Mouse (Mus musculus): ENCODE data around the gene Wdr3. TPM values are rescaled to one million over a fixed set of nuclear protein-coding genes. Genes with fewer than 3 reads are reported as not detected.
A peak's percentile ranks its signal among the peaks of the same experiment; 100 is the strongest.

Gene Wdr3
- polyA plus RNA-seq (2014; fragmentation: Nextera tagmentation; extraction: Ambion mirVana), result 57.5 and 60.4 TPM in 2 replicates

- H3K36me3 ChIP-seq (ENCODE audit: control insufficient read depth, insufficient read depth, low read length), result peaks cover 5% of the 10 kb centered on the region
- peak within 1 kb of the TSS; percentile 75 for H3K9ac ChIP-seq (ENCODE audit: low read length)
- ATAC-seq (ENCODE audit: insufficient read depth, low FRiP score, low TSS enrichment), result peak; percentile 99
- peaks cover 3% of the 10 kb centered on the region; the same call in 1 of the 2 replicates for H3K4me1 ChIP-seq (ENCODE audit: control insufficient read depth, insufficient read depth, low read length)
- H3K9me3 ChIP-seq (ENCODE audit: control insufficient read depth, low read length), result no peaks in the 10 kb centered on the region
- peak; percentile 94 for DNase-seq (ENCODE audit: low spot score)
- H3K27ac ChIP-seq (ENCODE audit: low read depth, low read length), result peak within 1 kb of the TSS; percentile 75
- H3K4me2 ChIP-seq (ENCODE audit: low read depth), result peak within 1 kb of the TSS; percentile 71
- under 1% methylated on average over 54 of the region's 55 CpGs for WGBS
- H3K27me3 ChIP-seq (ENCODE audit: control insufficient read depth, insufficient read depth, low read length), result no peaks in the 10 kb centered on the region
- H3K4me3 ChIP-seq (ENCODE audit: low read depth, low read length), result peak within 1 kb of the TSS; percentile 76
Observed at GRCm38 (mm10) chr3:100162315-100163105, at the start of gene Wdr3, which contains the start of gene Gdap2. Gene Wdr3, minus strand, starts transcription at chr3:100162407. Gene Gdap2, plus strand, starts transcription at chr3:100162381.

GRCm38 (mm10) chr3:100206973-100207372 is 44.8 kb upstream of the Wdr3 start:
- ATAC-seq (ENCODE audit: insufficient read depth, low FRiP score, low TSS enrichment) (no peak), DNase-seq (ENCODE audit: low spot score) (no peak)
- H3K27me3 ChIP-seq (ENCODE audit: control insufficient read depth, insufficient read depth, low read length), result no peaks in the 10 kb centered on the region
- no peaks in the 10 kb centered on the region for H3K9me3 ChIP-seq (ENCODE audit: control insufficient read depth, low read length)
- no peaks in the 10 kb centered on the region for H3K4me1 ChIP-seq (ENCODE audit: control insufficient read depth, insufficient read depth, low read length)
- H3K36me3 ChIP-seq (ENCODE audit: control insufficient read depth, insufficient read depth, low read length), result peaks cover 2% of the 10 kb centered on the region
- no peak overlapping the region for H3K27ac ChIP-seq (ENCODE audit: low read depth, low read length)
- no peak overlapping the region for H3K9ac ChIP-seq (ENCODE audit: low read length)
- no peak overlapping the region for H3K4me3 ChIP-seq (ENCODE audit: low read depth, low read length)
- H3K4me2 ChIP-seq (ENCODE audit: low read depth), result no peak overlapping the region
- WGBS, result 71% methylated on average over 1 of the region's 1 CpGs

- H3K4me1 ChIP-seq (ENCODE audit: control insufficient read depth, insufficient read depth, low read length), result no peaks in the 10 kb centered on the region
- no peak for DNase-seq (ENCODE audit: low spot score)
- no peaks in the 10 kb centered on the region for H3K9me3 ChIP-seq (ENCODE audit: control insufficient read depth, low read length)
- peaks cover 2% of the 10 kb centered on the region for H3K36me3 ChIP-seq (ENCODE audit: control insufficient read depth, insufficient read depth, low read length)
- no peak overlapping the region for H3K4me3 ChIP-seq (ENCODE audit: low read depth, low read length)
- ATAC-seq (ENCODE audit: insufficient read depth, low FRiP score, low TSS enrichment), result no peak
- no peak overlapping the region for H3K9ac ChIP-seq (ENCODE audit: low read length)
- 97% methylated on average over 7 of the region's 7 CpGs for WGBS
- no peak overlapping the region for H3K27ac ChIP-seq (ENCODE audit: low read depth, low read length)
- no peak overlapping the region for H3K4me2 ChIP-seq (ENCODE audit: low read depth)
- H3K27me3 ChIP-seq (ENCODE audit: control insufficient read depth, insufficient read depth, low read length), result no peaks in the 10 kb centered on the region
Observed at GRCm38 (mm10) chr3:100201554-100201953, 39.3 kb upstream of the Wdr3 start.

- no peak for DNase-seq (ENCODE audit: low spot score)
- 36% methylated on average over 5 of the region's 5 CpGs for WGBS
Observed at GRCm38 (mm10) chr3:100194210-100194609, 32.0 kb upstream of the Wdr3 start.

GRCm38 (mm10) chr3:100189861-100190260 is 27.7 kb upstream of the Wdr3 start:
- Histone ChIP-seq H3K4me3 (ENCODE audit: low read depth, low read length) (no peak overlapping the region), H3K27ac (ENCODE audit: low read depth, low read length) (no peak overlapping the region), H3K36me3 (ENCODE audit: control insufficient read depth, insufficient read depth, low read length) (no peaks in the 10 kb centered on the region), H3K9me3 (ENCODE audit: control insufficient read depth, low read length) (no peaks in the 10 kb centered on the region), H3K4me1 (ENCODE audit: control insufficient read depth, insufficient read depth, low read length) (no peaks in the 10 kb centered on the region), H3K9ac (ENCODE audit: low read length) (no peak overlapping the region), H3K4me2 (ENCODE audit: low read depth) (no peak overlapping the region), H3K27me3 (ENCODE audit: control insufficient read depth, insufficient read depth, low read length) (no peaks in the 10 kb centered on the region)
- no peak for DNase-seq (ENCODE audit: low spot score)
- WGBS, result 85% methylated on average over 11 of the region's 11 CpGs
- 0 out of 2 replicates have a peak, but pooled peaks have one; percentile 25 for ATAC-seq (ENCODE audit: insufficient read depth, low FRiP score, low TSS enrichment)

More at GRCm38 (mm10) chr3:100194210-100194609, 32.0 kb upstream of the Wdr3 start:
- H3K36me3 ChIP-seq (ENCODE audit: control insufficient read depth, insufficient read depth, low read length), result no peaks in the 10 kb centered on the region
- no peak overlapping the region for H3K4me2 ChIP-seq (ENCODE audit: low read depth)
- no peak overlapping the region for H3K27ac ChIP-seq (ENCODE audit: low read depth, low read length)
- no peaks in the 10 kb centered on the region for H3K27me3 ChIP-seq (ENCODE audit: control insufficient read depth, insufficient read depth, low read length)
- no peak overlapping the region for H3K9ac ChIP-seq (ENCODE audit: low read length)
- H3K4me1 ChIP-seq (ENCODE audit: control insufficient read depth, insufficient read depth, low read length), result no peaks in the 10 kb centered on the region
- ATAC-seq (ENCODE audit: insufficient read depth, low FRiP score, low TSS enrichment), result no peak
- no peaks in the 10 kb centered on the region for H3K9me3 ChIP-seq (ENCODE audit: control insufficient read depth, low read length)
- H3K4me3 ChIP-seq (ENCODE audit: low read depth, low read length), result no peak overlapping the region

GRCm38 (mm10) chr3:100189444-100189843 is 27.2 kb upstream of the Wdr3 start:
- Histone ChIP-seq H3K4me3 (ENCODE audit: low read depth, low read length) (no peak overlapping the region), H3K4me2 (ENCODE audit: low read depth) (no peak overlapping the region), H3K9me3 (ENCODE audit: control insufficient read depth, low read length) (no peaks in the 10 kb centered on the region), H3K4me1 (ENCODE audit: control insufficient read depth, insufficient read depth, low read length) (no peaks in the 10 kb centered on the region), H3K27me3 (ENCODE audit: control insufficient read depth, insufficient read depth, low read length) (no peaks in the 10 kb centered on the region), H3K36me3 (ENCODE audit: control insufficient read depth, insufficient read depth, low read length) (no peaks in the 10 kb centered on the region), H3K27ac (ENCODE audit: low read depth, low read length) (no peak overlapping the region), H3K9ac (ENCODE audit: low read length) (no peak overlapping the region)
- ATAC-seq (ENCODE audit: insufficient read depth, low FRiP score, low TSS enrichment) (peak; percentile 80; the same call in 1 of the 2 replicates), DNase-seq (ENCODE audit: low spot score) (peak; percentile 60)
- 66% methylated on average over 1 of the region's 1 CpGs for WGBS

GRCm38 (mm10) chr3:100180471-100180870 is 18.3 kb upstream of the Wdr3 start:
- no peak for DNase-seq (ENCODE audit: low spot score)
- 89% methylated on average over 3 of the region's 3 CpGs for WGBS
- Histone ChIP-seq H3K9me3 (ENCODE audit: control insufficient read depth, low read length) (no peaks in the 10 kb centered on the region), H3K4me2 (ENCODE audit: low read depth) (no peak overlapping the region), H3K9ac (ENCODE audit: low read length) (no peak overlapping the region), H3K4me3 (ENCODE audit: low read depth, low read length) (no peak overlapping the region), H3K36me3 (ENCODE audit: control insufficient read depth, insufficient read depth, low read length) (no peaks in the 10 kb centered on the region; the same call in 1 of the 2 replicates), H3K27ac (ENCODE audit: low read depth, low read length) (no peak overlapping the region), H3K27me3 (ENCODE audit: control insufficient read depth, insufficient read depth, low read length) (no peaks in the 10 kb centered on the region), H3K4me1 (ENCODE audit: control insufficient read depth, insufficient read depth, low read length) (no peaks in the 10 kb centered on the region)
- no peak for ATAC-seq (ENCODE audit: insufficient read depth, low FRiP score, low TSS enrichment)

- Histone ChIP-seq H3K4me2 (ENCODE audit: low read depth) (no peak overlapping the region), H3K4me3 (ENCODE audit: low read depth, low read length) (no peak overlapping the region), H3K36me3 (ENCODE audit: control insufficient read depth, insufficient read depth, low read length) (no peaks in the 10 kb centered on the region; the same call in 1 of the 2 replicates), H3K4me1 (ENCODE audit: control insufficient read depth, insufficient read depth, low read length) (no peaks in the 10 kb centered on the region), H3K27ac (ENCODE audit: low read depth, low read length) (no peak overlapping the region), H3K9me3 (ENCODE audit: control insufficient read depth, low read length) (no peaks in the 10 kb centered on the region), H3K27me3 (ENCODE audit: control insufficient read depth, insufficient read depth, low read length) (no peaks in the 10 kb centered on the region), H3K9ac (ENCODE audit: low read length) (no peak overlapping the region)
- DNase-seq (ENCODE audit: low spot score) (no peak), ATAC-seq (ENCODE audit: insufficient read depth, low FRiP score, low TSS enrichment) (no peak)
- WGBS, result 92% methylated on average over 2 of the region's 2 CpGs
Observed at GRCm38 (mm10) chr3:100176031-100176430, 13.8 kb upstream of the Wdr3 start.

- no peak overlapping the region for H3K4me2 ChIP-seq (ENCODE audit: low read depth)
- no peak overlapping the region for H3K27ac ChIP-seq (ENCODE audit: low read depth, low read length)
- H3K27me3 ChIP-seq (ENCODE audit: control insufficient read depth, insufficient read depth, low read length), result no peaks in the 10 kb centered on the region
- DNase-seq (ENCODE audit: low spot score) (no peak), ATAC-seq (ENCODE audit: insufficient read depth, low FRiP score, low TSS enrichment) (no peak)
- H3K36me3 ChIP-seq (ENCODE audit: control insufficient read depth, insufficient read depth, low read length), result no peaks in the 10 kb centered on the region
- H3K9me3 ChIP-seq (ENCODE audit: control insufficient read depth, low read length), result no peaks in the 10 kb centered on the region
- H3K4me3 ChIP-seq (ENCODE audit: low read depth, low read length), result no peak overlapping the region
- H3K4me1 ChIP-seq (ENCODE audit: control insufficient read depth, insufficient read depth, low read length), result peaks cover 3% of the 10 kb centered on the region; the same call in 1 of the 2 replicates
- H3K9ac ChIP-seq (ENCODE audit: low read length), result no peak overlapping the region
Observed at GRCm38 (mm10) chr3:100164991-100165390, 2.8 kb upstream of the Wdr3 start.

All from neural tube, embryonic 11.5 days (tissue).